Mouse (Mus musculus) thymus, adult 2 months (tissue): ENCODE data around the gene Snx32. TPM values are rescaled to one million over a fixed set of nuclear protein-coding genes. Genes with fewer than 3 reads are reported as not detected.

Source experiments
- DNase-seq: peaks from one replicate; pipeline ENCODE4 v3.0.0; 2021
- H3K27ac ChIP-seq: fragments of 200-500 bp; 2 replicates; pipeline ENCODE4 v1.5.1; 2012; ENCODE audit warnings: low read length, control low read depth; ENCODE audit not compliant: control insufficient read depth, insufficient read depth
- H3K27me3 ChIP-seq: fragments of 200-500 bp; 2 replicates; pipeline ENCODE4 v1.6.1; 2012; ENCODE audit warnings: mild to moderate bottlenecking, low read length, moderate library complexity, mixed read lengths; ENCODE audit not compliant: control insufficient read depth, insufficient read depth
- H3K36me3 ChIP-seq: fragments of 200-500 bp; 2 replicates; pipeline ENCODE4 v1.6.1; 2012; ENCODE audit warnings: mild to moderate bottlenecking, low read length, moderate library complexity; ENCODE audit not compliant: control insufficient read depth, insufficient read depth
- H3K4me1 ChIP-seq: fragments of 200-500 bp; replicated peaks from 2 replicates; pipeline ENCODE4 v1.6.1; 2012; ENCODE audit warnings: low read length; ENCODE audit not compliant: control insufficient read depth, insufficient read depth
- H3K4me3 ChIP-seq: fragments of 200-500 bp; 2 replicates; pipeline ENCODE4 v1.5.1; 2012; ENCODE audit warnings: mild to moderate bottlenecking, low read length, control low read depth, moderate library complexity; ENCODE audit not compliant: control insufficient read depth, insufficient read depth
- CTCF ChIP-seq: fragments of 200-500 bp; IDR thresholded peaks from 2 replicates; pipeline ENCODE4 v1.5.1; 2012; ENCODE audit warnings: mild to moderate bottlenecking, control low read depth, low read length, moderate library complexity, borderline replicate concordance; ENCODE audit not compliant: control insufficient read depth, poor library complexity, insufficient read depth; ENCODE audit errors: extremely low read depth
- POLR2A ChIP-seq: fragments of 200-500 bp; IDR thresholded peaks from 2 replicates; pipeline ENCODE4 v1.6.1; 2012; ENCODE audit warnings: mild to moderate bottlenecking, low read length, control low read depth, moderate library complexity; ENCODE audit not compliant: control insufficient read depth, poor library complexity, insufficient read depth; ENCODE audit errors: extremely low read depth
- WGBS: fragments of 180-500 bp; shearing (Covaris S2); methylation state at CpG from one replicate; pipeline ENCODE4 v1.1.7; 2018; 5-methylcytosine and 5-hydroxymethylcytosine counted together
- polyA plus RNA-seq: library from polyadenylated mRNA; depleted of rRNA; stranded (reverse); fragments of >200 nt; gene quantifications from 2 replicates; pipeline ENCODE4 v1.2.3, GENCODE M21; 2012; rRNA removed

Gene Snx32
- 20.0 and 22.6 TPM in 2 replicates for polyA plus RNA-seq

- TF ChIP-seq CTCF (no peak), POLR2A (no peak)
- Histone ChIP-seq H3K36me3 (no peaks in the 10 kb centered on the region), H3K27me3 (no peaks in the 10 kb centered on the region), H3K4me3 (peak within 1 kb of the TSS; percentile 59), H3K27ac (peak within 1 kb of the TSS; percentile 31), H3K4me1 (peaks cover 28% of the 10 kb centered on the region)
- 3% methylated on average over 46 of the region's 47 CpGs for WGBS
- DNase-seq, result peak; percentile 96
These were observed at the start of gene Snx32 for GRCm38 (mm10) chr19:5510031-5511026. Gene Snx32, minus strand, starts transcription at chr19:5510538.

DNA sequence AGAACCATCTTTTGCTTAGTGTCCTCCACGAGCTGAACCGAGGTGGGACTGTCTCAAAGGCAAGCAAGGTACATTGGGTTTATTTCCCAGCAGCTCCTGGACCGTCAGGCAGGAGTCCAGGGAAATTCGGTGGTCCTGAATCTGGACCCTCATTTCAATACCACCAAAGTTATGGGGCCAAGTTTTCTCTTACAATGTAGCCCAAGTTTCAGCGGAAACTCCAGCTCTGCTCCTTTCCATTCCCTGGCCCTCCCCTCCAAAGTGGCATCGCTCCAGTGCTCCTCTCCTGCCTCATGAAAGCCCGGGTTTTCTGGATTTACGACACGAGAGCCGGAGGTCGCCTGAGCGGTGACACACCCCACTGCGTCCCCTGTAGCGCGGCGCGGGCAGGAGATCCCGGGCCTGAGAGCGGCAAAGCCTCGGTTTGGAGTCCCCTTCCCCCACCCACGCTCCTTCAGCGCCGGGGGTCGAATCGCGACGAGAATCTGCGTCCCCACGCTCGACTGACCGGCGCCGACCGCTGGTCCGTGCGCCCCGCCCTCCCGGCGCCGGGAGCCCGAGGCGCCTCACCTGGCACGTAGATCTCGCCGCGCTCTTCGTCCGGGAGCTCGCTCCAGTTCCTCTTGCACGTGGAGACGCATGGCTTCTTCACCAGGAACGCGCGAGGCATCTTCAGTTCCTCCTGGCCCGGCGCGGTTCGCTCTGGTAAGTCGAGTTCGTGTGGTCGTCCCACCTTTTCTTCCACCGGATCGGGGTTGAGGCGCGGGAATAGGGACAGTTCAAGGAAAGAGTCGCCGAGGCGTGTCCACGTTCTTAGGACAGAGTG, 49.5 kb upstream of the Snx32 start:
- Histone ChIP-seq H3K4me3 (peak overlapping the region; percentile 0; the same call in 1 of the 2 replicates), H3K27me3 (peaks cover 16% of the 10 kb centered on the region; the same call in 1 of the 2 replicates), H3K4me1 (peaks cover 9% of the 10 kb centered on the region), H3K27ac (no peak overlapping the region), H3K36me3 (no peaks in the 10 kb centered on the region)
- TF ChIP-seq POLR2A, result no peak
- no peak for TF ChIP-seq CTCF
- 3% methylated on average over 69 of the region's 69 CpGs for WGBS
- DNase-seq, result no peak

DNA sequence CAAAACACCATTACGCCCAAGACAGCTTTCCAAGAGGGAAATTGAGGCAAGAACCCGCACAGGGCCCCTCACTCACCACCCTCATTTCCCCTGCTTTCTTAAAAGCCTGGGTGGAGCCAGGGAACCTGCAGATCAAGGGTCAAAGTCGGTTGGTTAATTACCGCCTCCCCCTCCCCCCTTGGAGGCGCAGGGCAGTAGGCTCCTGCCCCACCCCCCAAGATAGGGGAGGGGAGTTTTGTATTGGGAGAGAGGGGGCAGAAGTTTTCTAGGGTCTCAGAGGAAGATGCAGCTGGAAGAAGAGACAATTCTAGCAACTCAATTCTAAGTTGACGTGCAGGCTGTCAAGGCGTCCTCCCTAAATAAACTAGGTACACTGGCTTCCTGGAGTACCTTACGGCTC, 48.9 kb upstream of the Snx32 start:
- no peak for TF ChIP-seq CTCF
- H3K4me1 ChIP-seq, result peaks cover 9% of the 10 kb centered on the region
- no peak for DNase-seq
- H3K27me3 ChIP-seq, result peaks cover 16% of the 10 kb centered on the region; the same call in 1 of the 2 replicates
- no peak overlapping the region for H3K27ac ChIP-seq
- WGBS, result 59% methylated on average over 8 of the region's 8 CpGs
- no peaks in the 10 kb centered on the region for H3K36me3 ChIP-seq
- H3K4me3 ChIP-seq, result no peak overlapping the region

GRCm38 (mm10) chr19:5558770-5559169, 48.4 kb upstream of the Snx32 start:
- WGBS, result 87% methylated on average over 8 of the region's 8 CpGs
- Histone ChIP-seq H3K4me3 (no peak overlapping the region), H3K4me1 (peaks cover 9% of the 10 kb centered on the region), H3K27me3 (peaks cover 16% of the 10 kb centered on the region; the same call in 1 of the 2 replicates), H3K36me3 (no peaks in the 10 kb centered on the region), H3K27ac (no peak overlapping the region)
- TF ChIP-seq POLR2A (no peak), CTCF (no peak)
- no peak for DNase-seq

- Histone ChIP-seq H3K4me1 (peaks cover 9% of the 10 kb centered on the region), H3K27ac (no peak overlapping the region), H3K36me3 (no peaks in the 10 kb centered on the region), H3K4me3 (no peak overlapping the region), H3K27me3 (peaks cover 16% of the 10 kb centered on the region; the same call in 1 of the 2 replicates)
- TF ChIP-seq CTCF, result no peak
- no peak for TF ChIP-seq POLR2A
- DNase-seq, result no peak
- 84% methylated on average over 7 of the region's 7 CpGs for WGBS
These were observed 47.8 kb upstream of the Snx32 start for GRCm38 (mm10) chr19:5558169-5558568.

DNA sequence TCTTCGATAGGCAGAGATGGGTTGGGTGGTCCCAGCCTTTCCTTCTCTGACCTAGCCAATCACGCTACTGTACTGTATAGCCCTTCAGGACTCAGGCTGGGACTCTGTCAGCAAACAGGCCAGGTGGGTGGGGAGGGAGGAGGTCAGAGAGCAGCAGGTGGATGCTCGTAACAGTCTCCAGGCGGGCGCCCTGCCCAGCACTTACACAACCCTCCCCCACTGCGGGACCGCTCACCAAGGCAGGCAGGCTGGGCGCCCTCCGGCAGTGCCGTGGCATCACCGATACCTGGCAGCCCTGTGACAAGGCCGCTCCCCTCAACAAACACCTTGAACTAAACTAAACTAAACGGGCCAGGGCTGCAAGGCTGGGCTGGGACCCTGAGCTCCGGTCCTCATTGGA, 43.9 kb upstream of the Snx32 start:
- no peak overlapping the region for H3K4me3 ChIP-seq
- no peaks in the 10 kb centered on the region for H3K4me1 ChIP-seq
- DNase-seq, result no peak
- no peak overlapping the region for H3K27ac ChIP-seq
- no peaks in the 10 kb centered on the region for H3K36me3 ChIP-seq
- whole genome bisulfite sequencing, result 97% methylated on average over 14 of the region's 14 CpGs
- no peak for TF ChIP-seq POLR2A
- H3K27me3 ChIP-seq, result peaks cover 4% of the 10 kb centered on the region; the same call in 1 of the 2 replicates
